Mouse (Mus musculus) brown adipose tissue, adult 24 weeks (tissue): ENCODE data around the gene Cacna1c. TPM values are rescaled to one million over a fixed set of nuclear protein-coding genes. Genes with fewer than 3 reads are reported as not detected.
"Not testable (repeated sequence)": the region's sequence is repeated elsewhere in the genome, so short reads cannot be mapped to it uniquely, and the experiment has no call there.

Experiments
- H3K27ac ChIP-seq: fragments of 200-500 bp; replicated peaks from 2 replicates; pipeline ENCODE4 v1.5.1; 2012; ENCODE audit warnings: low read depth, mild to moderate bottlenecking, low read length
- H3K4me1 ChIP-seq: fragments of 200-500 bp; 2 replicates; pipeline ENCODE4 v1.6.1; 2012; ENCODE audit warnings: low read length, mixed read lengths; ENCODE audit not compliant: control insufficient read depth, insufficient read depth, insufficient read length
- H3K4me3 ChIP-seq: fragments of 200-500 bp; 2 replicates; pipeline ENCODE4 v1.5.1; 2012; ENCODE audit warnings: low read depth, mild to moderate bottlenecking, low read length, moderate library complexity; ENCODE audit not compliant: insufficient read depth
- polyA plus RNA-seq: library from polyadenylated mRNA; stranded (reverse); fragments of >200 nt; gene quantifications from 2 replicates; pipeline ENCODE4 v1.2.4, GENCODE M21; 2012; ENCODE audit not compliant: missing spikeins, insufficient read depth, insufficient read length

Gene Cacna1c
- polyA plus RNA-seq, 1 experiment: 0.48 TPM

DNA sequence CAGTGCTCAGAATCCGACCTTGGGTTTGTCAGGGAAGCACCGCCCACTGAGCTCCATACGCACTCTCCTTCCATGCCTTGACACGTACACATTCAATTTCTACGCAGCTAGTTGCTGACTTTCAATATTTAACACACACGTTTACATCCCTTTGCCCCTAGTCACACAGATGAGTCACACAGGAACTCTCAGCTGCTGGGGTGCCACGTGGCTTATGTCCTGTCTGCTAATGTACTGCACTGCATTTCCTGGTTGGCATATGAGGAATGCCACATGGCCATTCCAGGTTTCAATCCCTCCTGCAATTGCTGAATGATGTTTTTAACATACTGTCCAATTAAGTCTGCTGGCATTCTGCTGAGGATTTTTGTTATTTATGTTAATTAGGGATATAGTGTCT lies 574.4 kb downstream of the Cacna1c start:
- no peak overlapping the region for H3K4me3 ChIP-seq
- no peak overlapping the region for H3K27ac ChIP-seq
- no peaks in the 10 kb centered on the region for H3K4me1 ChIP-seq

DNA sequence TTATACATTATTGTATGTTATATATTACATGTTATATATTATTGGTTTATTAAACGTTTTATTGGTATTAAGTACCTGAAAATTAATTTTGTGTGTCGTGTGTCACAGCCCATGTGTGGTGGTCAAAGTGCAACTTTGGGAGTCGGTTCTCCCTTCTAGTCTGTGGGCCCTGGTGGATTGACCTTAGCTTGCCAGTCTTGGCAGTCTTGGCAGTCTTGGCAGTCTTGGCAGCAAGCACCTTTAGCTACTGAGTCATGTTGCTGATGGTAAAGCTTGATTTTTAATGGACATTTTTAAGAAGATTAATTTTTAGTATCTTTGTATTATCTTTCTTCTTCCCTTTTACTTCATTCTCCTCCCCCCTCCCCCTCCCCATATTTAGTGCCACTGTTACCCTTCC lies 574.8 kb downstream of the Cacna1c start:
- no peak overlapping the region for H3K4me3 ChIP-seq
- H3K27ac ChIP-seq: no peak overlapping the region
- H3K4me1 ChIP-seq: no peaks in the 10 kb centered on the region

DNA sequence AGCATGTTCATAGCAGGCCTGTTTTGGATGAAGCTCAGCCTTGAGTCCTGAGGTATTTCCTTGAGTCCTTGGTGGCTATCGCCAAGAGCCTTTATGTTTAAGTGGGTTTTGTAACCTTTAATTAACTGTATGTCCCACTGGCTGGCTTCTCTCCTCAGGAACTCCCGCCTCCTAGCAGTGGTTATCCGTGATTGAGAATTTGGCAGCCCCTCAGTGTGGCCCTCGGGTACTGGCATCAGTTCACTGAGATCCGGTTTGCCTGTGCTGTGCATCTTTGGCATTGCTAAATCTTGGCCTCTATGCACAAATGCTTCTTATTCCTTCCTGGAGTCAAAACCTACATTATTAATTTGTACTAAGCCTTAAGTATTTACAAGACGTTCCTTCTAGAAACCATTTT lies 587.3 kb downstream of the Cacna1c start:
- H3K4me3 ChIP-seq: no peak overlapping the region
- no peak overlapping the region for H3K27ac ChIP-seq
- H3K4me1 ChIP-seq: no peaks in the 10 kb centered on the region

DNA sequence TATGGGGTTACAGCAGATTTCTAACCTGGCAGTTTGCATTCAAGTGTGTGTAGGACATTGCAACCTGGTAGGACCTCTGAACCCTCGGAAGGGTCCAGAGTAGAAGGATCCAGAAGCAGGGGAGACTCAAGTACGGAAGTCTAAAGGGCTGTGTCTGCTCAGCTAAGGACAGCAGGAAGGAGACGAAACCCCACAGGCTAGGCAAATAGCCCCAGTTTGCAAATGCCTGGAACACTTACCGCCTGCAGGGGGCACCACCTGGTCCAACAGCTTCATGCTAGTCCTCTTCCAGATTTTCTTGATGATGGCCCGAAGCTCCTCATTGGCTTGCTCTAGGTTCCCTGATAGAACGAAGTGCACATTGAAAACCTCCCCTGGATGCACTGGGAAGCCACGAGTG lies 590.2 kb downstream of the Cacna1c start:
- Histone ChIP-seq H3K27ac (no peak overlapping the region), H3K4me1 (no peaks in the 10 kb centered on the region), H3K4me3 (no peak overlapping the region)

DNA sequence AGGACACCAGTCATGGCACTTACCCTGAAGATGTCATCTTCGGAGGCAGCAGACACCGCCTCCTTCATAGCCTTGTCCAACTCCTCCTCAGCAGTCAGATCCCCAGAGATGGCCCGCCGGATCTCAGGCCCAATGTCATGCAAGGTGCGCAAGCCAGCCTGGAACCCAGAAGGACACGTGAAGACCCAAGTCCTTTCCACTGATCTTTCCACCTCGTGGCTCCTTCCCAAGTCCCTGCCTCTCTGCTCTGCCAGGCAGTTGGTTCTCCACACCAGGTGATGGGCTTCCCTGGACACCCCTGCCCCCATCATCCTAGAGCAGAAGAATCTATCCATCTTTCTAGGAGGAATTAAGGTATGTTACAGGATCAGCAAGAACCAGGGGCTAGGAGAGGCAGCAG lies 592.4 kb downstream of the Cacna1c start:
- Histone ChIP-seq H3K27ac (no peak overlapping the region), H3K4me3 (no peak overlapping the region)

DNA sequence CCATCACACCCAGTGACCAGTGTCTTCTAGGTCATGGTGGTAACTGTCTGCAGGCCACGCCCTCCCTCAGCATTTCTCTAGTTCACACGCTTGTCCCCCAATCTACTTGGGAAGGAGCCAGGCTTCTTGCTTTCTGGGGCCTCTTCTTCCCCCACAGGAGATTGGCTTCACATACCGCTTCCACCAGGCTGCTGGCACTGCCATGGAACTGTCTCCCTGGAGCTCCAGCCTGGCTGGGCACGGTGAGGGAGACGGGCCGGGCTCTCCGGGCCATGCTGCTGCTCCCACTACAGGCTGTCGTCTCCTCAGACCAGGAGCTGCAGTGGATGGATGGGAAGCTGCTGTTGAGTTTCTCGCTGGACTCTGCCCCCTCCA lies 600.5 kb downstream of the Cacna1c start:
- H3K27ac ChIP-seq: no peak overlapping the region
- no peak overlapping the region for H3K4me3 ChIP-seq
- H3K4me1 ChIP-seq: no peaks in the 10 kb centered on the region

More for the DNA sequence above, 592.4 kb downstream of the Cacna1c start:
- H3K4me1 ChIP-seq: no peaks in the 10 kb centered on the region

DNA sequence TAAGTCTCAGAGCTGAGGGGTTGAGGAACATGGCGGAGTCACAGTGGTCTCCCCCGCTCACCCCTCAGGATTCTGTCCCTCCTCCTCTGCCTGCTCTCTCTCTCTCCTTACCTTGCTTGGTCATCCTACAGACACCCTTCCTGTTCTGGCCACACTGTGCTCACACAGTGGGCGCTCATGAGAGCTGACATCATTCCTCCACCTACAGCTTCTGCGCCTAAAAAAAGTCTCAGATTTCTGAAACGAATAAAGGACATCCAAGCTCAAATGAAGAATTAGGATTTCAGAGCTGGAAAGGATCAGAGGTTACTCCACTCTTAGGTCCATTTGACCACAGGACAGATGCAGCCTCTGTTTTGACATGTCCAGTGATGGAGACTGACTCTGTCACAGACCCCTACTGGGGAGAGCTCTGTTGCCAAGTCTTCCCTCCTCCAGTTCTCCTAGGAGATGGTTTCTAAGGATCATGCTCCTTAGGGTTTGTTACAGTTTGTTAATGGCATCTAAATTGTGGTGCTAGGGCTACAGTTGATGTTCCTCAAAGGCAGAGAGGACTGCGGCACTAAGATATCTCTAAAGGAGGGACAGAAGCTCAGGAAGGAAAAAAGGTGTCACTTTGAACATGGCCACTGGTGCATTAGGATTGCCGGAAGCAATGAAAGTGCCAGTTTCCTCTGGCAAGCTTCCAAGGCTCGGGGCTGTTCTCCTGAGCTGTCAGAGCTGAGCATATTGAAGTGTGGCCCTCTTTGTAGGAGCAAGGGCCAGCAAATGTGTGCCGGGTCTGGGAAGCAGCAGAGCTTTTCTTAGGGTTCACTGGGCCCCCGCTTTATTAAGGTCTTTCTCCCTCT lies 601.2 kb downstream of the Cacna1c start:
- Histone ChIP-seq H3K27ac (no peak overlapping the region), H3K4me3 (no peak overlapping the region), H3K4me1 (no peaks in the 10 kb centered on the region)

DNA sequence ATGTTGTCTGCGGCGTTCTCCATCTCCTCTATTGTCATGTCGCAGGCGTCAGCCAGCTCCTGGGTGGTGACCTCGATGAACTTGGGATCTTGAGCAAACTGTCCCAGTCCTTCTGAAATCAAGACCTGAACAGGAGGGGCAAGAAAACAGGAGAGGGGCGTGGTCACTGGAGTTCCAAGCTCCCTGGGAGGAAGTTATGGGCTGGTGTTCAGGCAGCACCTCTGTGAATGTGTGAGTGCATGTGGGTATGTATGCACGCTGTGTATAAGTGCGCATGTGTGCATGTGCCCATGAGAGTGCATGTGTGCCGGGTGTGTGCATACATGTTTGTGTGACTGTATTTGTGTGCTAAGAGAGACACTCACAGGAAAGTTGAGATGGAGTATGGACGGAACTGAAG lies 602.1 kb downstream of the Cacna1c start:
- Histone ChIP-seq H3K4me1 (no peaks in the 10 kb centered on the region), H3K4me3 (peak overlapping the region; percentile 49; the same call in 1 of the 2 replicates), H3K27ac (no peak overlapping the region)

DNA sequence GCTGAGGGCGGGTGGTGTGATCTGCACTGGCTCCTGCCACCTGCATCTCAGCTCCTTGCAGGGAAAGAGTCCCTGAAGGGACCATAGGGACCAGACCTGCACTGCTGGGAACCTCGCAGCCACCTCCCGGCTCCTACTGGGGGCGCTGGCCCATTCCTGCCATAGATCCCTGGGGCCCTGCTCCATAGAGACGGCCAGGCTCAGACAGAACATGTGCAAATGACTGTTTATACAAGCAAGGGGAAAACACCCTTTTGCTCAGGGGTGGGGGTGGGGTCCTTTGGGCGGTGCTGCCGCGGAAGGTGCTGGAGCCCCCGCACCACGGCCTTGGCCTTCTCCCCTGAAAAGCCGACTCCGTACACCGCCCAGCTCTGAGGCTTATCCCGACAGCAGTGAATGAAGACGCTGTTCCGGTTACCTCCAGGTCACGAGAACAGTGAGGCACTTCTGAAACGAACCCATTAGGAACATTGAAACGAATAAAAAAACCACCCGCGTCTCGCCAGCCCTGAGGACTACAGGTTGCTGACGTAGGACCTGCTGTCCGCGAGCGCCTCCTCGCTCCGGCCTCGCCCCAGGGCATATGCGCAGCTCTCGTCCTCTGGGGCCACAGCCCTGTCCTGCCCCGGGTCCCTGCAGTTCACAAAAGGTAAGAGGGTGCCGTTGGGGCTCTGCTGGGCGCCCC lies 602.7 kb downstream of the Cacna1c start:
- Histone ChIP-seq H3K4me3 (peak overlapping the region; percentile 49), H3K4me1 (no peaks in the 10 kb centered on the region), H3K27ac (no peak overlapping the region)

DNA sequence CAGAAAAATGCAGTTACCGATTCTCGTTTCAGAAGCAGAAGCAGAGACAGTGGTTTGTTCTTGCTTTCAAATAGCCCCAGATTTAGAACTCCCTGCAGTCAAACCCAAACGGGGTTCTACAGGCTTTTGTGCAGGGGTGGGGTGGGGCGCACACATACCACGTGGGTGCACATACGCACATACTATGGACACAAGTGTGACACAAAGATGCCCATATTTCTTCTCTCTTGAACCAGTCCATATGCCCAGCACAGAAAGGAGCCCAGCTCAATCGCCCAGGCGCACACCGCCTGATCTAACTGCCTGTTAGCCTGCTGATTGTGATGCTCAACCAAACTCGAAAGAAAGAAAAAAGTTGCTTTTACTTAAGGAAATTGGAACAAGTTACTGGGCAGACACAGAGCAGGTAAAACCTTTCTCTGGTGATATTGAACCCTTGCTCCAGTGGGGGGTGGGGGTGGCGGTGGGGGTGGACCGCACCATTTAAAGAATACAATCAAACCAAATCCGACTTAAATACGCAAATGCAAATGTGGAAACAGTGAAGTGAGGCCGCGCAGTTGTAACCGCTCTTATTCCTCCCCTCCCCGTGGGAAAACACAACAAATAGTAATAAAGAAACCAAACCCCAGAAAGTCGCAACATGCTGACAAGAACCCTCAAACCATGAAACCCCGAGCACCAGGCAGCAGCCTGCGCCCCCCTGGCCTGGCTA lies 603.4 kb downstream of the Cacna1c start:
- H3K4me3 ChIP-seq: no peak overlapping the region
- no peaks in the 10 kb centered on the region for H3K4me1 ChIP-seq
- H3K27ac ChIP-seq: no peak overlapping the region

DNA sequence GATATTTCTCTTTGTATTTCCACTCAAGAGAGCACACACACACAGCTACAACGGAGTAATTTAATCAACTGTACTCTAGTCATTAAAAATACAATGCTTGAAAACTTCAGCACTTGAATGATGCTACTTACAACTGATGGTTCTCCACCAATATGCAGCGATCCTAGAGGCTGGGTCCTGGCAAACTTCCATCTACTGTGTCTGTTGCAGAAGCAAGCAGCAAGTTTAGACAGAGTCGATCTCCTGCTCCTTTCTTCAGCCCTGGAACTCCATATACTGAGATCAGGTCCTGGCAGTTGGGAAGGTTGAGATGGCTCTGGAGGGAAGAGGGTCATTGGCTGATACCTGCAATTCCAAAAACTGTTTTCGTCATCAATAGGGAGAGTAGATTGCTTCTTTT lies 617.5 kb downstream of the Cacna1c start:
- H3K4me1 ChIP-seq, H3K27ac ChIP-seq, H3K4me3 ChIP-seq: not testable (repeated sequence)

DNA sequence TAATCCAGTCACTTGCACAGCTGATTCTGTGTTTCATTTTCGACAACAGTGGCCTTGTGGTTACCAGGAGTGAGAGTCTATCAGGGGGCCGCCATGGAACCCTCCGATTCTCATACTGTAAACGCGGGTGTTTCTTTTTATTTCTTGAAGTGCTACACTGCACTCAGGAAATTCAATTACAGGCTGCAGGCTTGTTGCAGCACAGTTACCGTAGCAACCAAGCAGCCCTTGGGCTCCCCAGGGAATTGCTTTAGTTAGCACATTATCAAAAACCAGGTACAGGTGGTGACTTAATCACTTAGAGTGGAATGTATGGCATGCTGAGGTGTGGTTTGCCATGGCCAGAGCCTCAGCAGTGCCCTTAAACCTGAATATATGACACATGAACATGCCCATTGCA lies 621.9 kb downstream of the Cacna1c start:
- Histone ChIP-seq H3K4me1 (no peaks in the 10 kb centered on the region), H3K27ac (no peak overlapping the region), H3K4me3 (no peak overlapping the region)

DNA sequence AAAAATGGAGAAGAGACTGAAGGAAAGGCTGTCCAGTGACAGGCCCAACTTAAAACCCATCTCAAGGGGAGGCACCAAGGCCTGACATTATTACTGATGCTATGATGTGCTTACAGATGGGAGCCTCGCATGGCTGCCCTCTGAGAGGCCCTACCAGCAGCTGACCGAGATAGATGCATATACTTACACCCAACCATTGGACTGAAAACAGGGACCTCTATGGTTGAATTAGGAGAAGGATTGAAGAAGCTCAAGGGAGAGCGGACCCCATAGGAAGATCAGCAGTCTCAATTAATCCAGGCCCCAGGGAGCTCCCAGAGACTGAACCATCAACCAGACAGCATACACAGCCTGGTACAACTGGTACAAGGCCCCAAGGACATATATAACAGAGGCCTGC lies 628.4 kb downstream of the Cacna1c start:
- no peak overlapping the region for H3K4me3 ChIP-seq
- H3K4me1 ChIP-seq: peaks cover 2% of the 10 kb centered on the region; the same call in 1 of the 2 replicates
- H3K27ac ChIP-seq: no peak overlapping the region

DNA sequence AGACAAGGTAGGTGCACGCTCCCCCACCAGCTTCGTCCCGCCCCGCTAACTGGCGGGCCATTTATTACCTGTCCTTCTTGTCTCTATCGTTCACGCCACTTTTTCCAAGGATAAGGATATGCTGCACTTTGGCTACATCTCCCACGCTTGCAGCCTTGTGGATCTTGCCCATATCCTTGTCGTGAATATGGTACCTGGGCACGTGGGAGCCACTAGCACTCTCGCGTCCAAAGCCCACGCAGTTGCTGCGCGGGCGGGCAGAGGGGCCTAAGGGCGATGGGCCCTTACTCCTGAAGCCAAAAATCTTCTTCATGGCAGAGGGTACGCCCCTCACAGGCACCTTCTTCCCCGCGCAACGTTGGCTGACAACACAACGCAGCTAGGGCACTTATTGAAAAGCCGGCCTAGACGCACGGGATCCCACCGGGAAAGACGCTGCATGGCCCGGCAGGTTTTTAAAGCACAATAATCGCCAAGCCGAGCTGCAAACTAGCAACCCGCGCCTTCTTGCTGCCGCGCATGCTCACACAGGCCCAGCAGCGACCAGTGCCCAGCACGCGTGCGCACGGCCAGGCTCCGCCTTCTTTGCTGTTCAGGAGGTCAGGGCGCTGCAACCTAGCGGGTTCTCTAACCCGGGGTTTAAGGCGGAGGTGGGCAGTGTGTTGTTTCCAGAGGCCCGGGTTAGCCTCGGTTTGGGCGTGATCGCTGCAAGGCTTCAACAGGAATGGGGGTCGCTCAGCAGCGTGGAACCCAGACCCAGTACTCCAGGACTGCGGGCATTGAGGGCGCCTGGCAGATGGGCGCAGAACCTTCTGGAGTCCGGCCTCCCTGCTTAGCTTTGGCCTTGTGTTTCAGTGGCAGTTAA lies 634.2 kb downstream of the Cacna1c start, which contains the start of gene Ankrd26:
TSS of gene Ankrd26 (minus strand) at position 482 of the 865 bp plus-strand sequence.
- peak within 1 kb of the TSS; percentile 75 for H3K4me3 ChIP-seq
- H3K27ac ChIP-seq: peak within 1 kb of the TSS; percentile 75
- H3K4me1 ChIP-seq: peaks cover 3% of the 10 kb centered on the region; the same call in 1 of the 2 replicates
